In genomic region chr19:38298018-38298626, GRCm38 (mm10) we compare ENCODE assay signal across 11 mouse cellular contexts. TPM values are rescaled to one million over a fixed set of nuclear protein-coding genes. Genes with fewer than 3 reads are reported as not detected.
DNase-seq lines count a peak whose midpoint lies in the region; ATAC-seq and TF ChIP-seq lines count a peak whose summit lies in the region.
"Had no signal": no experiment of that assay in that cellular context is flagged by ENCODE, and none has a peak within 500 bp of the region (broad histone marks: within the 10 kb centered on the region; RNA-seq: fewer than 3 reads in every experiment).

No protein-coding gene starts in this region.

- DNase-seq in adrenal gland, postnatal 14 days: peak; percentile 16
- no peak for DNase-seq in adrenal gland, adult 18-20 months (ENCODE audit: low spot score in 2 of 2)
- peak; percentile 85 for DNase-seq in midbrain, embryonic 11.5 days (ENCODE audit: low spot score, missing footprints)
- no peak for DNase-seq in left cerebral cortex, postnatal 10 days (ENCODE audit: extremely low spot score in 1 of 2, low spot score in 2 of 2)
- no peak for DNase-seq in left cerebral cortex, adult 2 months (ENCODE audit: extremely low spot score in 1 of 2, low spot score in 2 of 2)
- DNase-seq: cerebellum, postnatal 25 days; right cerebral cortex, adult 18-20 months had no signal

- H3K9ac ChIP-seq in midbrain, embryonic 11.5 days (ENCODE audit: low read length): no peak overlapping the region
- H3K9ac ChIP-seq in midbrain, embryonic 15.5 days: no peak overlapping the region
- H3K9ac ChIP-seq in hindbrain, embryonic 15.5 days: no peak overlapping the region
- H3K9ac ChIP-seq in stomach, embryonic 16.5 days (ENCODE audit: low read length): no peak overlapping the region

- intact Hi-C loops in left cerebral cortex, postnatal 10 days (cut with DNase I): no loop called here
- intact Hi-C loops in left cerebral cortex, adult 2 months (cut with DNase I): no loop called here

- no peak overlapping the region for H3K4me2 ChIP-seq in midbrain, embryonic 11.5 days
- H3K4me2 ChIP-seq in midbrain, embryonic 15.5 days: no peak overlapping the region
- no peak overlapping the region for H3K4me2 ChIP-seq in hindbrain, embryonic 15.5 days
- peak overlapping the region; percentile 24; the same call in 1 of the 2 replicates for H3K4me2 ChIP-seq in stomach, embryonic 16.5 days (ENCODE audit: low read depth, low read length)

- H3K27ac ChIP-seq in midbrain, embryonic 11.5 days (ENCODE audit: low read depth, low read length): no peak overlapping the region
- no peak overlapping the region for H3K27ac ChIP-seq in midbrain, embryonic 15.5 days
- 0 out of 2 replicates have a peak overlapping the region, but pooled peaks have one; percentile 38 for H3K27ac ChIP-seq in hindbrain, embryonic 15.5 days (replicated peaks)
- H3K27ac ChIP-seq in stomach, embryonic 16.5 days (ENCODE audit: low read length): peak overlapping the region; percentile 69; the same call in 1 of the 2 replicates
- H3K27ac ChIP-seq in left cerebral cortex, adult 2 months: no peak overlapping the region

- peak; percentile 50; the same call in 1 of the 2 replicates for ATAC-seq in midbrain, embryonic 11.5 days (ENCODE audit: low FRiP score)
- ATAC-seq in midbrain, embryonic 15.5 days (replicated peaks): no peak
- no peak for ATAC-seq in hindbrain, embryonic 15.5 days (ENCODE audit: low FRiP score, low read depth)
- ATAC-seq in stomach, embryonic 16.5 days (ENCODE audit: insufficient read depth, low FRiP score): peak; percentile 73; the same call in 1 of the 2 replicates

- TF ChIP-seq CTCF in left cerebral cortex, adult 2 months (IDR thresholded peaks at IDR 0.05): no peak

- no peaks in the 10 kb centered on the region for H3K9me3 ChIP-seq in midbrain, embryonic 11.5 days (ENCODE audit: control insufficient read depth, low read length)
- H3K9me3 ChIP-seq in midbrain, embryonic 15.5 days: no peaks in the 10 kb centered on the region
- H3K9me3 ChIP-seq in hindbrain, embryonic 15.5 days: no peaks in the 10 kb centered on the region
- no peaks in the 10 kb centered on the region for H3K9me3 ChIP-seq in stomach, embryonic 16.5 days (replicated peaks; ENCODE audit: control insufficient read depth, low read length)

- no peaks in the 10 kb centered on the region for H3K36me3 ChIP-seq in midbrain, embryonic 11.5 days (ENCODE audit: control insufficient read depth, insufficient read depth, low read length)
- 0 out of 2 replicates have a peak, but pooled peaks cover 2% of the 10 kb centered on the region for H3K36me3 ChIP-seq in midbrain, embryonic 15.5 days (replicated peaks)
- H3K36me3 ChIP-seq in hindbrain, embryonic 15.5 days: 0 out of 2 replicates have a peak, but pooled peaks cover 9% of the 10 kb centered on the region
- H3K36me3 ChIP-seq in stomach, embryonic 16.5 days (ENCODE audit: control insufficient read depth, insufficient read depth, low read length): no peaks in the 10 kb centered on the region

- no peaks in the 10 kb centered on the region; the same call in 1 of the 2 replicates for H3K4me1 ChIP-seq in midbrain, embryonic 11.5 days (ENCODE audit: control insufficient read depth, insufficient read depth, low read length)
- H3K4me1 ChIP-seq in midbrain, embryonic 15.5 days: no peaks in the 10 kb centered on the region
- no peaks in the 10 kb centered on the region for H3K4me1 ChIP-seq in hindbrain, embryonic 15.5 days (replicated peaks)
- H3K4me1 ChIP-seq in stomach, embryonic 16.5 days (ENCODE audit: control insufficient read depth, insufficient read depth, low read length): peaks cover 4% of the 10 kb centered on the region; the same call in 1 of the 2 replicates

- H3K4me3 ChIP-seq in midbrain, embryonic 11.5 days (ENCODE audit: low read depth, low read length): no peak overlapping the region
- H3K4me3 ChIP-seq in midbrain, embryonic 15.5 days: no peak overlapping the region
- H3K4me3 ChIP-seq in hindbrain, embryonic 15.5 days: no peak overlapping the region
- no peak overlapping the region for H3K4me3 ChIP-seq in stomach, embryonic 16.5 days (replicated peaks; ENCODE audit: low read length)
- H3K4me3 ChIP-seq in left cerebral cortex, adult 2 months: no peak overlapping the region

- 2% methylated on average over 3 of the region's 3 CpGs for WGBS in midbrain, embryonic 11.5 days
- WGBS in midbrain, embryonic 15.5 days: 13% methylated on average over 3 of the region's 3 CpGs
- 22% methylated on average over 3 of the region's 3 CpGs for WGBS in hindbrain, embryonic 15.5 days
- WGBS in stomach, embryonic 16.5 days: 17% methylated on average over 3 of the region's 3 CpGs

- H3K27me3 ChIP-seq in midbrain, embryonic 11.5 days (ENCODE audit: control insufficient read depth, insufficient read depth, low read length): no peaks in the 10 kb centered on the region
- H3K27me3 ChIP-seq in midbrain, embryonic 15.5 days (replicated peaks): no peaks in the 10 kb centered on the region
- H3K27me3 ChIP-seq in hindbrain, embryonic 15.5 days: no peaks in the 10 kb centered on the region
- no peaks in the 10 kb centered on the region for H3K27me3 ChIP-seq in stomach, embryonic 16.5 days (ENCODE audit: control insufficient read depth, insufficient read depth, low read length)

RNA-seq across cellular contexts. Expression of gene Lgi1, which starts 33.8 kb away (rescaled TPM):
- 2.6 and 3.5 TPM in 2 replicates for total RNA-seq in adrenal gland, postnatal 14 days (2021)
- under 1 TPM; 0.74 to 0.93 TPM for total RNA-seq in adrenal gland, adult 18-20 months (2021)
- polyA plus RNA-seq in midbrain, embryonic 11.5 days (2014; fragmentation: Nextera tagmentation; extraction: Ambion mirVana): 2.0 and 2.5 TPM in 2 replicates
- polyA plus RNA-seq in midbrain, embryonic 15.5 days (2015; fragmentation: Nextera tagmentation; extraction: Ambion mirVana): 14.7 and 20.7 TPM in 2 replicates
- 18.8 and 19.5 TPM in 2 replicates for polyA plus RNA-seq in hindbrain, embryonic 15.5 days (2015; fragmentation: Nextera tagmentation; extraction: Ambion mirVana)
- 1.2 and 1.6 TPM in 2 replicates for polyA plus RNA-seq in stomach, embryonic 16.5 days (2015; fragmentation: Nextera tagmentation; extraction: Ambion mirVana)
- 100 to 1,000 TPM; 105 to 108 TPM for total RNA-seq in left cerebral cortex, postnatal 10 days (2021)
- total RNA-seq in left cerebral cortex, adult 2 months (2021): 100 to 1,000 TPM; 133 to 144 TPM
- total RNA-seq: megakaryocyte, adult 5-6 weeks had no signal

Comparison
In these comparisons a context has a peak if more than half of its experiments do, and no peak if none do; other contexts are left out.
1. DNase-seq: peak in adrenal gland, postnatal 14 days (single experiment) and midbrain, embryonic 11.5 days (single experiment); none in adrenal gland, adult 18-20 months (0 of 2), left cerebral cortex, postnatal 10 days (0 of 2) and left cerebral cortex, adult 2 months (0 of 2).
2. ATAC-seq: peak in midbrain, embryonic 11.5 days (single experiment) and stomach, embryonic 16.5 days (single experiment); none in midbrain, embryonic 15.5 days (single experiment) and hindbrain, embryonic 15.5 days (single experiment).
3. H3K27ac ChIP-seq: peak in hindbrain, embryonic 15.5 days (single experiment) and stomach, embryonic 16.5 days (single experiment); none in midbrain, embryonic 11.5 days (single experiment), midbrain, embryonic 15.5 days (single experiment) and left cerebral cortex, adult 2 months (single experiment).
4. RNA of gene Lgi1, which starts 33.8 kb away (total RNA-seq): 133 to 144 TPM in left cerebral cortex, adult 2 months and 105 to 108 TPM in left cerebral cortex, postnatal 10 days; 2.6 to 3.5 TPM in adrenal gland, postnatal 14 days and 0.74 to 0.93 TPM in adrenal gland, adult 18-20 months; every median in the first group is over 10 times any median in the second.